Mouse (Mus musculus): ENCODE results near the gene Ncs1.

GRCm38 (mm10) chr2:31245491-31246141 lies at the start of gene Ncs1:
- TF ChIP-seq CTCF (conservative IDR thresholded peaks at IDR 0.05; ENCODE audit: insufficient read depth, insufficient read length, low read depth, low read length) (no peak), POLR2A (IDR thresholded peaks at IDR 0.05; ENCODE audit: low read depth, low read length) (no peak)
